In genomic region chr16:42319831-42320230, GRCm38 (mm10) we compare ENCODE assay signal across 17 mouse cellular contexts. TPM values are rescaled to one million over a fixed set of nuclear protein-coding genes. Genes with fewer than 3 reads are reported as not detected.
DNase-seq lines count a peak whose midpoint lies in the region; ATAC-seq lines count a peak whose summit lies in the region.
"Had no signal": no experiment of that assay in that cellular context is flagged by ENCODE, and none has a peak within 500 bp of the region (broad histone marks: within the 10 kb centered on the region; RNA-seq: fewer than 3 reads in every experiment).

No protein-coding gene starts in this region.

- no peak for DNase-seq in limb, embryonic 10.5 days (ENCODE audit: low spot score)
- peak; percentile 85 to 93 for DNase-seq in cerebellum, adult 18-20 months
- peak; percentile 64 for DNase-seq in lung, postnatal 36 days
- no peak for DNase-seq in urinary bladder, postnatal 10 days (ENCODE audit: low spot score)
- DNase-seq in hindbrain, embryonic 14.5 days (ENCODE audit: low spot score), result no peak
- DNase-seq: forebrain, postnatal 0 days; kidney, adult 18-20 months; liver, embryonic 13.5 days; midbrain, embryonic 14.5 days; right cerebral cortex, postnatal 4 days had no signal

- no peak for ATAC-seq in limb, embryonic 13.5 days (ENCODE audit: low FRiP score, low read depth)
- peak; percentile 78 for ATAC-seq in heart, embryonic 14.5 days (ENCODE audit: insufficient number of reproducible peaks, insufficient read depth, low FRiP score, low read depth)
- ATAC-seq in intestine, embryonic 15.5 days, result no peak
- no peak for ATAC-seq in hindbrain, embryonic 14.5 days (ENCODE audit: low FRiP score)
- ATAC-seq: forebrain, postnatal 0 days; Patski had no signal

- H3K9me3 ChIP-seq in limb, embryonic 13.5 days, result no peaks in the 10 kb centered on the region
- H3K9me3 ChIP-seq in limb, embryonic 10.5 days (replicated peaks), result no peaks in the 10 kb centered on the region
- no peaks in the 10 kb centered on the region for H3K9me3 ChIP-seq in heart, embryonic 14.5 days (ENCODE audit: control insufficient read depth, low read length)
- no peaks in the 10 kb centered on the region for H3K9me3 ChIP-seq in intestine, embryonic 15.5 days
- H3K9me3 ChIP-seq in hindbrain, embryonic 14.5 days (ENCODE audit: control insufficient read depth, low read length), result no peaks in the 10 kb centered on the region
- H3K9me3 ChIP-seq: embryonic facial prominence, embryonic 15.5 days; liver, embryonic 13.5 days; stomach, embryonic 15.5 days had no signal

- H3K4me2 ChIP-seq in limb, embryonic 13.5 days (replicated peaks), result no peak overlapping the region
- H3K4me2 ChIP-seq in heart, embryonic 14.5 days (ENCODE audit: low read length), result no peak overlapping the region
- H3K4me2 ChIP-seq in intestine, embryonic 15.5 days (replicated peaks), result no peak overlapping the region
- no peak overlapping the region for H3K4me2 ChIP-seq in hindbrain, embryonic 14.5 days (replicated peaks)
- H3K4me2 ChIP-seq: embryonic facial prominence, embryonic 15.5 days; liver, embryonic 13.5 days; stomach, embryonic 15.5 days had no signal

- no peaks in the 10 kb centered on the region for H3K4me1 ChIP-seq in limb, embryonic 13.5 days
- no peaks in the 10 kb centered on the region for H3K4me1 ChIP-seq in limb, embryonic 10.5 days
- no peaks in the 10 kb centered on the region for H3K4me1 ChIP-seq in heart, embryonic 14.5 days (ENCODE audit: control insufficient read depth in 2 of 2, insufficient read depth in 2 of 2, low read length in 2 of 2)
- H3K4me1 ChIP-seq in intestine, embryonic 15.5 days (replicated peaks), result no peaks in the 10 kb centered on the region
- no peaks in the 10 kb centered on the region for H3K4me1 ChIP-seq in hindbrain, embryonic 14.5 days (replicated peaks; ENCODE audit: control insufficient read depth, insufficient read depth, low read length)
- H3K4me1 ChIP-seq: embryonic facial prominence, embryonic 15.5 days; liver, embryonic 13.5 days; stomach, embryonic 15.5 days had no signal

- no peaks in the 10 kb centered on the region for H3K36me3 ChIP-seq in limb, embryonic 13.5 days
- no peaks in the 10 kb centered on the region for H3K36me3 ChIP-seq in limb, embryonic 10.5 days
- no peaks in the 10 kb centered on the region for H3K36me3 ChIP-seq in heart, embryonic 14.5 days (ENCODE audit: control insufficient read depth, insufficient read depth, low read length)
- H3K36me3 ChIP-seq in intestine, embryonic 15.5 days, result no peaks in the 10 kb centered on the region
- H3K36me3 ChIP-seq in hindbrain, embryonic 14.5 days (replicated peaks; ENCODE audit: control insufficient read depth, insufficient read depth), result peaks cover 5% of the 10 kb centered on the region; the same call in 1 of the 2 replicates
- H3K36me3 ChIP-seq: embryonic facial prominence, embryonic 15.5 days; liver, embryonic 13.5 days; stomach, embryonic 15.5 days had no signal

- 0 out of 2 replicates have a peak overlapping the region, but pooled peaks have one; percentile 15 for H3K27ac ChIP-seq in limb, embryonic 13.5 days
- no peak overlapping the region for H3K27ac ChIP-seq in limb, embryonic 10.5 days
- H3K27ac ChIP-seq in heart, embryonic 14.5 days (replicated peaks in 1 of 2; ENCODE audit: control insufficient read depth in 1 of 2, insufficient read depth in 1 of 2, low read depth in 2 of 2, low read length in 2 of 2), result peak overlapping the region; percentile 56 to 59; a peak in 3 of 4 replicates
- no peak overlapping the region for H3K27ac ChIP-seq in intestine, embryonic 15.5 days
- no peak overlapping the region for H3K27ac ChIP-seq in hindbrain, embryonic 14.5 days
- H3K27ac ChIP-seq: embryonic facial prominence, embryonic 15.5 days; heart, adult 2 months; liver, embryonic 13.5 days; stomach, embryonic 15.5 days had no signal

- H3K4me3 ChIP-seq in limb, embryonic 13.5 days, result no peak overlapping the region
- no peak overlapping the region for H3K4me3 ChIP-seq in limb, embryonic 10.5 days
- no peak overlapping the region for H3K4me3 ChIP-seq in heart, embryonic 14.5 days (ENCODE audit: control insufficient read depth in 1 of 2, insufficient read depth in 1 of 2, low read depth in 1 of 2, low read length in 2 of 2)
- H3K4me3 ChIP-seq in intestine, embryonic 15.5 days (replicated peaks), result no peak overlapping the region
- no peak overlapping the region for H3K4me3 ChIP-seq in hindbrain, embryonic 14.5 days (replicated peaks; ENCODE audit: low read length)
- H3K4me3 ChIP-seq: embryonic facial prominence, embryonic 15.5 days; heart, adult 2 months; liver, embryonic 13.5 days; stomach, embryonic 15.5 days had no signal

- H3K9ac ChIP-seq in limb, embryonic 13.5 days, result no peak overlapping the region
- H3K9ac ChIP-seq in heart, embryonic 14.5 days (ENCODE audit: low read length), result no peak overlapping the region
- H3K9ac ChIP-seq in intestine, embryonic 15.5 days, result no peak overlapping the region
- H3K9ac ChIP-seq in hindbrain, embryonic 14.5 days, result no peak overlapping the region
- H3K9ac ChIP-seq: embryonic facial prominence, embryonic 15.5 days; forebrain, postnatal 0 days; liver, embryonic 13.5 days; stomach, embryonic 15.5 days had no signal

- no peaks in the 10 kb centered on the region for H3K27me3 ChIP-seq in limb, embryonic 13.5 days
- H3K27me3 ChIP-seq in limb, embryonic 10.5 days (ENCODE audit: low read depth, poor library complexity, severe bottlenecking), result no peaks in the 10 kb centered on the region
- H3K27me3 ChIP-seq in heart, embryonic 14.5 days (ENCODE audit: control insufficient read depth, insufficient read depth, low read length), result no peaks in the 10 kb centered on the region
- no peaks in the 10 kb centered on the region for H3K27me3 ChIP-seq in intestine, embryonic 15.5 days (replicated peaks)
- H3K27me3 ChIP-seq in hindbrain, embryonic 14.5 days (ENCODE audit: control insufficient read depth, insufficient read depth, low read length), result no peaks in the 10 kb centered on the region
- H3K27me3 ChIP-seq: embryonic facial prominence, embryonic 15.5 days; liver, embryonic 13.5 days; stomach, embryonic 15.5 days had no signal

RNA-seq across cellular contexts. Expression of gene Gap43, which starts 20.6 kb away (rescaled TPM):
- 41.8 and 43.7 TPM in 2 replicates for polyA plus RNA-seq in limb, embryonic 13.5 days (2015; fragmentation: Nextera tagmentation; extraction: Ambion mirVana)
- 40.6 and 51.2 TPM in 2 replicates for polyA plus RNA-seq in limb, embryonic 10.5 days (2016; fragmentation: Nextera tagmentation; extraction: Ambion mirVana)
- 20.6 and 27.8 TPM in 2 replicates for polyA plus RNA-seq in heart, embryonic 14.5 days (2014; fragmentation: Nextera tagmentation; extraction: Ambion mirVana)
- 61.0 and 67.5 TPM in 2 replicates for polyA plus RNA-seq in intestine, embryonic 15.5 days (2015; fragmentation: Nextera tagmentation; extraction: Ambion mirVana)
- polyA plus RNA-seq in hindbrain, embryonic 14.5 days (2014; fragmentation: Nextera tagmentation; extraction: Ambion mirVana), result 1,468 and 1,692 TPM in 2 replicates
- polyA plus RNA-seq: Patski had no signal

Comparison
In these comparisons a context has a peak if more than half of its experiments do, and no peak if none do; other contexts are left out.
1. H3K27ac ChIP-seq: peak in limb, embryonic 13.5 days (single experiment) and heart, embryonic 14.5 days (2 of 2); none in limb, embryonic 10.5 days (single experiment), intestine, embryonic 15.5 days (single experiment) and hindbrain, embryonic 14.5 days (single experiment).
2. DNase-seq: peak in cerebellum, adult 18-20 months (2 of 2) and lung, postnatal 36 days (single experiment); none in limb, embryonic 10.5 days (single experiment), urinary bladder, postnatal 10 days (single experiment) and hindbrain, embryonic 14.5 days (single experiment).
3. RNA of gene Gap43, which starts 20.6 kb away (polyA plus RNA-seq): 1,468 to 1,692 TPM in hindbrain, embryonic 14.5 days; 61.0 to 67.5 TPM in intestine, embryonic 15.5 days, 41.8 to 43.7 TPM in limb, embryonic 13.5 days, 40.6 to 51.2 TPM in limb, embryonic 10.5 days and 20.6 to 27.8 TPM in heart, embryonic 14.5 days; every median in the first group is over 10 times any median in the second.